Mouse (Mus musculus) myocyte (in vitro differentiated cells): ENCODE measurements at regions not wholly inside any gene's neighbourhood (a gene's known extent, or its start where the extent isn't known, plus 50 kb on each side); places are given as distances from the start of the nearest gene placed in this dataset.

ENCODE experiments used
- CEBPB ChIP-seq: IDR thresholded peaks from 2 replicates; pipeline ENCODE4 v1.6.1; 2011; ENCODE audit warnings: mild to moderate bottlenecking, moderate library complexity; ENCODE audit not compliant: poor library complexity, insufficient read depth, severe bottlenecking
- E2F4 ChIP-seq: IDR thresholded peaks from one replicate; pipeline ENCODE4 v1.6.1; 2011; ENCODE audit warnings: mild to moderate bottlenecking, control low read depth, moderate library complexity; ENCODE audit not compliant: insufficient read depth
- MAX ChIP-seq: IDR thresholded peaks from one replicate; pipeline ENCODE4 v1.6.1; 2011; ENCODE audit warnings: low read depth, mild to moderate bottlenecking, control low read depth
- MYOD1 ChIP-seq, 3 experiments: IDR thresholded peaks; one replicate each; pipeline ENCODE4 v1.6.1; 2011; ENCODE audit warnings: control low read depth in 2 of 3, low read depth in 2 of 3, mild to moderate bottlenecking in 2 of 3, moderate library complexity in 1 of 3; ENCODE audit not compliant: insufficient read length in 2 of 3, control insufficient read depth in 1 of 3
- MYOG ChIP-seq, 3 experiments: IDR thresholded peaks; one replicate each; pipeline ENCODE4 v1.6.1; 2011; ENCODE audit warnings: control low read depth in 2 of 3, low read depth in 2 of 3, mild to moderate bottlenecking in 2 of 3; ENCODE audit not compliant: insufficient read length in 2 of 3, control insufficient read depth in 1 of 3, insufficient read depth in 1 of 3
- POLR2A ChIP-seq: IDR thresholded peaks from one replicate; pipeline ENCODE4 v1.6.1; 2011; ENCODE audit warnings: low read depth, mild to moderate bottlenecking, control low read depth, moderate library complexity; ENCODE audit not compliant: insufficient read length
- POLR2AphosphoS2 ChIP-seq: IDR thresholded peaks from one replicate; pipeline ENCODE4 v1.6.1; 2011; ENCODE audit warnings: low read depth, control low read depth; ENCODE audit not compliant: insufficient read length
- TCF12 ChIP-seq: IDR thresholded peaks from one replicate; pipeline ENCODE4 v1.6.1; 2011; ENCODE audit warnings: mild to moderate bottlenecking, control low read depth; ENCODE audit not compliant: poor library complexity, insufficient read depth, severe bottlenecking
- TCF3 ChIP-seq: IDR thresholded peaks from one replicate; pipeline ENCODE4 v1.6.1; 2011; ENCODE audit warnings: low read depth, control low read depth; ENCODE audit not compliant: insufficient read length
- USF1 ChIP-seq: IDR thresholded peaks from one replicate; pipeline ENCODE4 v1.6.1; 2011; ENCODE audit warnings: low read depth, mild to moderate bottlenecking, control low read depth, moderate library complexity

DNA sequence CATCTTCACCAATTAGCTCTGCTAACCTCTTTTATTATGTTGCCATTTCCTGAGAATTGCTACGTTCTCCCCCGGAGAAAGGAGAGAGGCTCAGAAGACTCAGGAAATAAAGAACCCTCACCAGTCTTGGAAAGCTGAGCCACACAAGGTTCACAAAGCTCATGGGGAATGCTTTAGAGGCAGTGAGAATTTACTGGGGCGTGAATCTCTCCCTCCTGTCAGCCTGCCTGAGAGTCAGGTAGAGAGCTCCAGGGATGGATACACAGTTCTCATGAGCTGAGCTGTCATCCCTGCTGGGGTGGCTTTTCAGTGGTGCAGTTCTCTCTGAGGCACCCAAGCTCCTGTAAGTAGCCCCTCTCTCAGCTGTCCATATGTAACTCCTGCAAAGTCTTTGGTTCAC is 203.0 kb upstream of the Ndst3 start:
- TF ChIP-seq TCF3 (no peak), MAX (no peak), POLR2AphosphoS2 (no peak), TCF12 (no peak), POLR2A (no peak), USF1 (no peak), E2F4 (no peak), MYOG (IDR thresholded peaks at IDR 0.05; ENCODE audit: control insufficient read depth in 1 of 3, insufficient read depth in 1 of 3, insufficient read length in 2 of 3, low read depth in 2 of 3) (no peak), CEBPB (no peak), MYOD1 (IDR thresholded peaks at IDR 0.05; ENCODE audit: control insufficient read depth in 1 of 3, insufficient read length in 2 of 3, low read depth in 2 of 3) (no peak)
